Mouse (Mus musculus) stomach, postnatal 0 days (tissue): ENCODE measurements around the gene Sh3bgrl2. TPM values are rescaled to one million over a fixed set of nuclear protein-coding genes. Genes with fewer than 3 reads are reported as not detected.

Experiments
- ATAC-seq: fragments of 200-750 bp; cut with Nextera tagmentation; 2 replicates; pipeline ENCODE4 v1.8.0; 2017; ENCODE audit not compliant: low FRiP score, low TSS enrichment
- DNase-seq: peaks from one replicate; pipeline ENCODE4 v3.0.0-alpha.2; 2016; ENCODE audit warnings: low spot score
- H3K27ac ChIP-seq: fragments of 300-500 bp; sonication (generic); replicated peaks from 2 replicates; pipeline ENCODE4 v1.5.1; 2014; ENCODE audit warnings: mild to moderate bottlenecking, control low read depth
- H3K27me3 ChIP-seq: fragments of 300-500 bp; sonication (generic); 2 replicates; pipeline ENCODE4 v1.6.1; 2014; ENCODE audit warnings: low read length; ENCODE audit not compliant: control insufficient read depth, insufficient read depth
- H3K36me3 ChIP-seq: fragments of 300-500 bp; sonication (generic); 2 replicates; pipeline ENCODE4 v1.6.1; 2014; ENCODE audit warnings: low read length, mixed read lengths; ENCODE audit not compliant: control insufficient read depth, insufficient read depth
- H3K4me1 ChIP-seq: fragments of 300-500 bp; sonication (generic); replicated peaks from 2 replicates; pipeline ENCODE4 v1.6.1; 2014; ENCODE audit warnings: antibody characterized with exemption; ENCODE audit not compliant: control insufficient read depth, insufficient read depth
- H3K4me2 ChIP-seq: fragments of 300-500 bp; sonication (generic); replicated peaks from 2 replicates; pipeline ENCODE4 v1.6.1; 2014; ENCODE audit warnings: low read depth, mild to moderate bottlenecking, control low read depth, moderate library complexity
- H3K4me3 ChIP-seq: fragments of 300-500 bp; sonication (generic); 2 replicates; pipeline ENCODE4 v1.5.1; 2014; ENCODE audit warnings: low read depth, low read length, control low read depth
- H3K9ac ChIP-seq: fragments of 300-500 bp; sonication (generic); 2 replicates; pipeline ENCODE4 v1.6.1; 2014; ENCODE audit warnings: mild to moderate bottlenecking, low read length, control low read depth, mixed read lengths
- H3K9me3 ChIP-seq: fragments of 300-500 bp; sonication (generic); 2 replicates; pipeline ENCODE4 v1.6.1; 2016; ENCODE audit warnings: low read length; ENCODE audit not compliant: control insufficient read depth
- CTCF ChIP-seq: IDR thresholded peaks from 2 replicates; pipeline ENCODE4 v1.5.1; 2016; ENCODE audit warnings: antibody characterized with exemption, low read depth, mild to moderate bottlenecking, moderate library complexity
- EP300 ChIP-seq: optimal IDR thresholded peaks from 2 replicates; pipeline ENCODE3; 2016; ENCODE audit warnings: antibody characterized with exemption
- WGBS: fragments of 180-500 bp; shearing (Covaris S2); extraction: QIAGEN DNeasy Blood & Tissue Kit; methylation state at CpG from one replicate; pipeline ENCODE4 v1.1.7; 2014; 5-methylcytosine and 5-hydroxymethylcytosine counted together
- polyA plus RNA-seq: library from polyadenylated mRNA; unstranded; fragments of >200 nt; fragmentation: Nextera tagmentation; extraction: Ambion mirVana; gene quantifications from 2 replicates; pipeline ENCODE4 v1.2.1, GENCODE M21; 2015

The Sh3bgrl2 gene
- polyA plus RNA-seq, 1 experiment from 2014 or later: 114 TPM

GRCm38 (mm10) chr9:83603159-83603558 is 55.0 kb downstream of the Sh3bgrl2 start:
- Histone ChIP-seq H3K4me3 (no peak overlapping the region), H3K36me3 (no peaks in the 10 kb centered on the region), H3K27ac (no peak overlapping the region), H3K4me1 (no peaks in the 10 kb centered on the region), H3K9me3 (no peaks in the 10 kb centered on the region), H3K27me3 (no peaks in the 10 kb centered on the region), H3K4me2 (no peak overlapping the region), H3K9ac (no peak overlapping the region)
- WGBS: 87% methylated on average over 2 of the region's 2 CpGs
- no peak for TF ChIP-seq CTCF
- TF ChIP-seq EP300: no peak
- DNase-seq (no peak), ATAC-seq (no peak)

GRCm38 (mm10) chr9:83605886-83606640 is 57.9 kb downstream of the Sh3bgrl2 start:
- ATAC-seq: no peak
- H3K4me2 ChIP-seq: no peak overlapping the region
- H3K9me3 ChIP-seq: no peaks in the 10 kb centered on the region
- WGBS: 56% methylated on average over 8 of the region's 8 CpGs
- H3K4me1 ChIP-seq: no peaks in the 10 kb centered on the region
- no peaks in the 10 kb centered on the region for H3K36me3 ChIP-seq
- H3K27ac ChIP-seq: no peak overlapping the region
- H3K4me3 ChIP-seq: no peak overlapping the region
- H3K9ac ChIP-seq: no peak overlapping the region
- no peaks in the 10 kb centered on the region for H3K27me3 ChIP-seq
- TF ChIP-seq EP300 (no peak), CTCF (no peak)
- DNase-seq: no peak

- no peak for ATAC-seq
- H3K27ac ChIP-seq: no peak overlapping the region
- H3K9ac ChIP-seq: no peak overlapping the region
- no peak overlapping the region for H3K4me2 ChIP-seq
- H3K4me1 ChIP-seq: no peaks in the 10 kb centered on the region
- no peak for DNase-seq
- TF ChIP-seq EP300 (no peak), CTCF (no peak)
- H3K27me3 ChIP-seq: no peaks in the 10 kb centered on the region
- H3K9me3 ChIP-seq: no peaks in the 10 kb centered on the region
- no peak overlapping the region for H3K4me3 ChIP-seq
- H3K36me3 ChIP-seq: no peaks in the 10 kb centered on the region
- 55% methylated on average over 1 of the region's 1 CpGs for WGBS
These were observed 60.0 kb downstream of the Sh3bgrl2 start for GRCm38 (mm10) chr9:83608135-83608534.

GRCm38 (mm10) chr9:83609422-83610297 is 61.5 kb downstream of the Sh3bgrl2 start:
- WGBS: 31% methylated on average over 9 of the region's 9 CpGs
- no peak overlapping the region for H3K4me3 ChIP-seq

GRCm38 (mm10) chr9:83615912-83616585 is 67.9 kb downstream of the Sh3bgrl2 start:
- H3K27me3 ChIP-seq: no peaks in the 10 kb centered on the region
- no peaks in the 10 kb centered on the region for H3K9me3 ChIP-seq
- DNase-seq (peak; percentile 54), ATAC-seq (peak; percentile 89)
- no peak for TF ChIP-seq CTCF
- no peak for TF ChIP-seq EP300
- no peak overlapping the region for H3K9ac ChIP-seq
- peaks cover 6% of the 10 kb centered on the region for H3K4me1 ChIP-seq
- H3K27ac ChIP-seq: no peak overlapping the region
- H3K4me2 ChIP-seq: 0 out of 2 replicates have a peak overlapping the region, but pooled peaks have one; percentile 20
- H3K4me3 ChIP-seq: no peak overlapping the region
- H3K36me3 ChIP-seq: no peaks in the 10 kb centered on the region
- 34% methylated on average over 6 of the region's 6 CpGs for WGBS

More at GRCm38 (mm10) chr9:83609422-83610297, 61.5 kb downstream of the Sh3bgrl2 start:
- Histone ChIP-seq H3K27ac (no peak overlapping the region), H3K4me1 (no peaks in the 10 kb centered on the region), H3K27me3 (no peaks in the 10 kb centered on the region), H3K4me2 (no peak overlapping the region), H3K9ac (no peak overlapping the region), H3K9me3 (no peaks in the 10 kb centered on the region), H3K36me3 (no peaks in the 10 kb centered on the region)
- TF ChIP-seq EP300: no peak
- TF ChIP-seq CTCF: peak; percentile 99
- ATAC-seq: peak; percentile 80
- DNase-seq: peak; percentile 85
